Mouse (Mus musculus) cerebellum, postnatal 10 days (tissue): Measurements from ENCODE around the gene Nbea.

Experiments
- DNase-seq, 2 experiments: peaks; one replicate each; pipeline ENCODE4 v3.0.0; 2021; ENCODE audit warnings: mixed read lengths in 2 of 2

Gene Nbea

GRCm38 (mm10) chr3:55587972-55588946 is 595.2 kb downstream of the Nbea start:
- peak; percentile 45 for DNase-seq

- no peak for DNase-seq
Observed at GRCm38 (mm10) chr3:55587434-55587971, 596.0 kb downstream of the Nbea start.
